Mouse (Mus musculus) MEL (cell line): ENCODE measurements around the gene Pgam1. TPM values are rescaled to one million over a fixed set of nuclear protein-coding genes. Genes with fewer than 3 reads are reported as not detected.

Experiments used
- DNase-seq: peaks from one replicate; pipeline ENCODE4 v3.0.0; 2011; ENCODE audit warnings: low read depth, low spot score
- H3K27ac ChIP-seq: 2 replicates; pipeline ENCODE4 v1.5.1; 2012; ENCODE audit warnings: low read depth, mild to moderate bottlenecking, control low read depth, low read length, moderate library complexity; ENCODE audit not compliant: control insufficient read depth
- H3K27me3 ChIP-seq, 2 experiments: fragments of 150-350 bp in 1 of 2; sonication (generic) in 1 of 2; 2 replicates each; pipeline ENCODE4 v1.6.1; 2012; ENCODE audit warnings: low read length in 2 of 2, mild to moderate bottlenecking in 2 of 2, improper control_type of control experiment in 1 of 2, moderate library complexity in 1 of 2; ENCODE audit not compliant: insufficient read depth in 2 of 2, control insufficient read depth in 1 of 2
- H3K36me3 ChIP-seq, 2 experiments: 2 replicates each; pipeline ENCODE4 v1.6.1; 2012 to 2014; ENCODE audit warnings: low read length in 2 of 2, improper control_type of control experiment in 1 of 2, inconsistent platforms in 1 of 2, mild to moderate bottlenecking in 1 of 2; ENCODE audit not compliant: insufficient read depth in 2 of 2, control insufficient read depth in 1 of 2
- H3K4me1 ChIP-seq, 2 experiments: fragments of 150-350 bp in 1 of 2; sonication (generic) in 1 of 2; 2 replicates each; pipeline ENCODE4 v1.6.1; 2012; ENCODE audit warnings: low read length in 2 of 2, improper control_type of control experiment in 1 of 2, mild to moderate bottlenecking in 1 of 2; ENCODE audit not compliant: insufficient read depth in 2 of 2, control insufficient read depth in 1 of 2
- H3K4me3 ChIP-seq, 2 experiments: fragments of 150-350 bp in 1 of 2; sonication (generic) in 1 of 2; 2 replicates each; pipeline ENCODE4 v1.5.1; 2012; ENCODE audit warnings: low read depth in 2 of 2, low read length in 2 of 2, mild to moderate bottlenecking in 2 of 2, moderate library complexity in 2 of 2, control low read depth in 1 of 2, improper control_type of control experiment in 1 of 2; ENCODE audit not compliant: control insufficient read depth in 1 of 2, insufficient read depth in 1 of 2
- H3K79me2 ChIP-seq: 2 replicates; pipeline ENCODE4 v1.6.1; 2012; ENCODE audit warnings: mild to moderate bottlenecking, low read length, moderate library complexity; ENCODE audit not compliant: control insufficient read depth, poor library complexity, insufficient read depth
- H3K9ac ChIP-seq: 2 replicates; pipeline ENCODE4 v1.6.1; 2012; ENCODE audit warnings: low read depth, mild to moderate bottlenecking, control low read depth, low read length, moderate library complexity; ENCODE audit not compliant: control insufficient read depth, poor library complexity, severe bottlenecking
- H3K9me3 ChIP-seq: fragments of 150-350 bp; sonication (generic); replicated peaks from 2 replicates; pipeline ENCODE4 v1.6.1; 2012; ENCODE audit warnings: mild to moderate bottlenecking, low read length, improper control_type of control experiment, moderate library complexity; ENCODE audit not compliant: insufficient read depth
- CTCF ChIP-seq, 3 experiments: IDR thresholded peaks in 2 of 3; conservative IDR thresholded peaks in 1 of 3; 2 replicates each; pipeline ENCODE4 v1.5.1; 2011 to 2012; ENCODE audit warnings: low read length in 3 of 3, low read depth in 2 of 3, mild to moderate bottlenecking in 2 of 3, improper control_type of control experiment in 1 of 3, inconsistent platforms in 1 of 3, mixed read lengths in 1 of 3, moderate library complexity in 1 of 3; ENCODE audit not compliant: control insufficient read depth in 1 of 3, insufficient read depth in 1 of 3, poor library complexity in 1 of 3, severe bottlenecking in 1 of 3
- EP300 ChIP-seq, 2 experiments: IDR thresholded peaks; 2 replicates each; pipeline ENCODE4 v1.6.1; 2011; ENCODE audit warnings: improper control_type of control experiment in 2 of 2, low read length in 2 of 2, low read depth in 1 of 2, mild to moderate bottlenecking in 1 of 2
- ETS1 ChIP-seq: IDR thresholded peaks from 2 replicates; pipeline ENCODE4 v1.6.1; 2012; ENCODE audit warnings: low read depth, mild to moderate bottlenecking, inconsistent platforms, low read length, improper control_type of control experiment, moderate library complexity
- HCFC1 ChIP-seq: IDR thresholded peaks from 2 replicates; pipeline ENCODE4 v1.6.1; 2012; ENCODE audit warnings: low read depth, mild to moderate bottlenecking, inconsistent platforms, low read length, improper control_type of control experiment, moderate library complexity
- KAT2A ChIP-seq: conservative IDR thresholded peaks from 2 replicates; pipeline ENCODE4 v1.6.1; 2012; ENCODE audit warnings: low read depth, low read length, improper control_type of control experiment, inconsistent platforms
- MAFK ChIP-seq: IDR thresholded peaks from 2 replicates; pipeline ENCODE4 v1.6.1; 2011; ENCODE audit warnings: low read depth, mild to moderate bottlenecking, low read length, improper control_type of control experiment, borderline replicate concordance
- MAX ChIP-seq: IDR thresholded peaks from 2 replicates; pipeline ENCODE4 v1.6.1; 2011; ENCODE audit warnings: low read length, improper control_type of control experiment
- MAZ ChIP-seq: IDR thresholded peaks from 2 replicates; pipeline ENCODE4 v1.6.1; 2012; ENCODE audit warnings: low read depth, mild to moderate bottlenecking, inconsistent platforms, low read length, improper control_type of control experiment
- MEF2A ChIP-seq: IDR thresholded peaks from 2 replicates; pipeline ENCODE4 v1.6.1; 2014; ENCODE audit warnings: low read depth, mild to moderate bottlenecking, inconsistent platforms, low read length, improper control_type of control experiment; ENCODE audit not compliant: poor library complexity, insufficient replicate concordance, severe bottlenecking; ENCODE audit errors: extremely low read depth
- MXI1 ChIP-seq: IDR thresholded peaks from 2 replicates; pipeline ENCODE4 v1.6.1; 2011; ENCODE audit warnings: mild to moderate bottlenecking, low read depth, low read length, improper control_type of control experiment
- MYC ChIP-seq: IDR thresholded peaks from 2 replicates; pipeline ENCODE4 v1.6.1; 2011; ENCODE audit warnings: low read depth, mild to moderate bottlenecking, low read length, improper control_type of control experiment, moderate library complexity
- NRF1 ChIP-seq: IDR thresholded peaks from 2 replicates; pipeline ENCODE4 v1.6.1; 2014; ENCODE audit warnings: low read depth, mild to moderate bottlenecking, inconsistent platforms, low read length, improper control_type of control experiment, moderate library complexity; ENCODE audit not compliant: poor library complexity, insufficient read depth, severe bottlenecking
- RCOR1 ChIP-seq: IDR thresholded peaks from 2 replicates; pipeline ENCODE4 v1.6.1; 2012; ENCODE audit warnings: low read depth, mild to moderate bottlenecking, inconsistent platforms, low read length, improper control_type of control experiment
- TAL1 ChIP-seq: IDR thresholded peaks from 2 replicates; pipeline ENCODE4 v1.6.1; 2012; ENCODE audit warnings: mild to moderate bottlenecking, inconsistent platforms, low read length, moderate library complexity, mixed read lengths
- TBP ChIP-seq: IDR thresholded peaks from 2 replicates; pipeline ENCODE4 v1.8.0; 2011; ENCODE audit warnings: low read depth, low read length, improper control_type of control experiment
- TCF12 ChIP-seq: IDR thresholded peaks from 2 replicates; pipeline ENCODE4 v1.6.1; 2014; ENCODE audit warnings: low read depth, mild to moderate bottlenecking, inconsistent platforms, low read length, improper control_type of control experiment, moderate library complexity
- UBTF ChIP-seq: IDR thresholded peaks from 2 replicates; pipeline ENCODE4 v1.6.1; 2012; ENCODE audit warnings: low read depth, mild to moderate bottlenecking, inconsistent platforms, low read length, improper control_type of control experiment, moderate library complexity, borderline replicate concordance; ENCODE audit not compliant: insufficient read depth
- USF2 ChIP-seq, 2 experiments: IDR thresholded peaks; 2 replicates each; pipeline ENCODE4 v1.6.1; 2011 to 2012; ENCODE audit warnings: improper control_type of control experiment in 2 of 2, low read length in 2 of 2, borderline replicate concordance in 1 of 2, inconsistent platforms in 1 of 2, low read depth in 1 of 2, mild to moderate bottlenecking in 1 of 2; ENCODE audit not compliant: insufficient read depth in 1 of 2
- ZMIZ1 ChIP-seq: IDR thresholded peaks from 2 replicates; pipeline ENCODE4 v1.6.1; 2012; ENCODE audit warnings: low read depth, mild to moderate bottlenecking, inconsistent platforms, low read length, improper control_type of control experiment, moderate library complexity
- polyA plus RNA-seq, 2 experiments: library from polyadenylated mRNA; stranded (reverse) in 1 of 2; unstranded in 1 of 2; fragments of >175 nt in 1 of 2; fragments of >200 nt in 1 of 2; gene quantifications; 2 replicates each; pipeline versions ENCODE4 v1.2.1 to v1.2.4; 2012; ENCODE audit warnings: low replicate concordance in 2 of 2, low read depth in 1 of 2; ENCODE audit not compliant: insufficient read length in 2 of 2, insufficient read depth in 1 of 2, missing spikeins in 1 of 2
- total RNA-seq: library from RNA; depleted of rRNA; stranded (reverse); fragments of 300-350 nt; gene quantifications from 2 replicates; pipeline ENCODE4 v1.2.3, GENCODE M21; 2012

The Pgam1 gene
- total and polyA plus RNA-seq, 3 experiments: 220 to 756 (median 267) TPM

DNA sequence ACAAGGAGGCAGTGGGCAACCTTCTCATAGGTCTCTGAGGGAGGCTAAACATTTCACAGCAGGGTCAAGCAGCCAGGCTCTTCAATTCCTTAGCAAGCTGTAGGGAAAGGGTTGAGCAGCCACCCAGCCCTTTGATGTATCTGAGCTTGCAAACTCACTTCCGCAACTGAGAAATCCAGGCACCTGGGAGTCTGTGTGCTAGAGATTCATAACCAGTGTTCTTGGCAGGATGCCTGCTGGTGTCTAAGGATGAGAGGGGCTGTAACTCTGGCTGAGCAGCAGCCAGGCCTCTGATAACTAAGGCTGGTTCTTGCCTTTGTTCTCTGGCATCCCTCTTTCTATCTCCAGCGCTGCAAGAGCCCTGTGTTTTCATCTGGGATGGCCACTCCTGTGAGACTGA is 10.0 kb upstream of the Pgam1 start (continued):
- peak; percentile 50; the same call in 1 of the 2 replicates for TF ChIP-seq HCFC1
- no peak for TF ChIP-seq NRF1
- no peak for TF ChIP-seq ZMIZ1
- no peak for TF ChIP-seq USF2 (IDR thresholded peaks at IDR 0.05; ENCODE audit: borderline replicate concordance in 1 of 2, insufficient read depth in 1 of 2, low read depth in 1 of 2, low read length in 2 of 2)
- peak; percentile 86 for TF ChIP-seq TCF12
- TF ChIP-seq EP300 (IDR thresholded peaks at IDR 0.05; ENCODE audit: low read depth in 1 of 2, low read length in 2 of 2): peak; percentile 78
- peak; percentile 89 for TF ChIP-seq MXI1
- no peak for TF ChIP-seq UBTF
- peak; percentile 84; the same call in 1 of the 2 replicates for TF ChIP-seq MAZ

GRCm38 (mm10) chr19:41902848-41903593 is 8.7 kb upstream of the Pgam1 start:
- peak; percentile 72 for DNase-seq
- H3K9me3 ChIP-seq: no peaks in the 10 kb centered on the region
- H3K27ac ChIP-seq: peak overlapping the region; percentile 35; the same call in 1 of the 2 replicates
- no peaks in the 10 kb centered on the region for H3K79me2 ChIP-seq
- no peaks in the 10 kb centered on the region for H3K27me3 ChIP-seq
- 0 out of 2 replicates have a peak overlapping the region, but pooled peaks have one; percentile 5 for H3K9ac ChIP-seq
- peak overlapping the region in 1 of 2 experiments; percentile 12; a peak in 2 of 4 replicates for H3K4me3 ChIP-seq
- peaks cover 13 to 60% of the 10 kb centered on the region in 2 experiments for H3K4me1 ChIP-seq
- peak; percentile 8 to 46; a peak in 2 of 4 replicates for TF ChIP-seq EP300 (IDR thresholded peaks at IDR 0.05; ENCODE audit: low read depth in 1 of 2, low read length in 2 of 2)
- no peak for TF ChIP-seq MAFK
- TF ChIP-seq TBP: peak; percentile 60; the same call in 1 of the 2 replicates
- TF ChIP-seq RCOR1: peak; percentile 38; the same call in 1 of the 2 replicates
- TF ChIP-seq UBTF: no peak
- peak; percentile 30; the same call in 1 of the 2 replicates for TF ChIP-seq MXI1
- TF ChIP-seq KAT2A: no peak
- TF ChIP-seq ETS1: peak; percentile 21; the same call in 1 of the 2 replicates
- TF ChIP-seq CTCF (IDR thresholded peaks at IDR 0.05 in 2 of 3, conservative IDR thresholded peaks at IDR 0.05 in 1 of 3; ENCODE audit: control insufficient read depth in 1 of 3, insufficient read depth in 1 of 3, low read depth in 2 of 3, low read length in 3 of 3, poor library complexity in 1 of 3, severe bottlenecking in 1 of 3): peak in 1 of 3 experiments; percentile 36; a peak in 1 of 6 replicates
- peak; percentile 64 for TF ChIP-seq TAL1
- no peak for TF ChIP-seq MEF2A
- no peak for TF ChIP-seq MAX
- TF ChIP-seq MYC: peak; percentile 66; the same call in 1 of the 2 replicates
- TF ChIP-seq, all 39 proteins: peak for 8
- peaks cover 0 to 48% of the 10 kb centered on the region in 2 experiments; a peak in 2 of 4 replicates for H3K36me3 ChIP-seq
